Mouse (Mus musculus) ES-E14 (cell line): Measurements from ENCODE around the gene Flnc.

ENCODE experiments used
- CHD2 ChIP-seq: IDR thresholded peaks from 2 replicates; pipeline ENCODE4 v1.6.1; 2014; ENCODE audit warnings: mild to moderate bottlenecking, low read depth, low read length, inconsistent platforms
- MAFK ChIP-seq: IDR thresholded peaks from 2 replicates; pipeline ENCODE4 v1.6.1; 2014; ENCODE audit warnings: mild to moderate bottlenecking, low read depth, low read length, inconsistent platforms; ENCODE audit not compliant: insufficient read depth
- ZNF384 ChIP-seq: IDR thresholded peaks from 2 replicates; pipeline ENCODE4 v1.6.1; 2012; ENCODE audit warnings: low read depth, low read length, inconsistent platforms

DNA sequence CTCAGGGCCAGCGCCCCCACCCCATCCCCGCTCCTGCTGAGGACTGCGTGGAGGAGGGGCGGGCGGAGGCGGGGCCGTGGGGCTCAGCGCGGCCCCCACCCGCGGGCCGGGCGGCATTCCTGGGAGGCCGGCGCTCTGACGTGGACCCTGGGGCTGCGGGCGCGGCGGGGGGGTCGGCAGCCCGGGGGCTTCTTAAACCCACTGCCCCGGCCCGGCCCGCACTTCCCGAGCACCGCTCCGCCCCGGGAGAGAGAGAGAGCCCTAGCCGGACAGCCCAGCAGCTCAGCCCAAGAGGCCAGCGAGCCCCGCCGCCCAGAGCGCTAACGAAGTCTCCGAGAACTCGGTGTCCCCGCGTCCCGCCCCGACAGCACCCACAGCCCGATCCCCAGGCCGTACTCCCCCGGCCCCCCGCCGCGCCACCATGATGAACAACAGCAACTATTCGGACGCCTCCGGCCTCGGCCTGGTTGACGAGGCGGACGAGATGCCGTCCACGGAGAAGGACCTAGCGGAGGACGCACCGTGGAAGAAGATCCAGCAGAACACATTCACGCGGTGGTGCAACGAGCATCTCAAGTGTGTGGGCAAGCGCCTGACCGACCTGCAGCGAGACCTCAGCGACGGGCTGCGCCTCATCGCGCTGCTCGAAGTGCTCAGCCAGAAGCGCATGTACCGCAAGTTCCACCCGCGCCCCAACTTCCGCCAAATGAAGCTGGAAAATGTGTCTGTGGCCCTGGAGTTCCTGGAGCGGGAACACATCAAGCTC lies at the start of gene Flnc:
- TF ChIP-seq MAFK (no peak), CHD2 (no peak), ZNF384 (no peak)
